Mouse (Mus musculus) splenic B cell, adult 2 months (primary cell): ENCODE measurements around the gene Susd2.
A peak's percentile ranks its signal among the peaks of the same experiment; 100 is the strongest.

Source experiments
- DNase-seq: peaks from one replicate; pipeline ENCODE4 v3.0.0-alpha.2; 2011; ENCODE audit warnings: low read depth, low spot score
- H3K27me3 ChIP-seq: 2 replicates; pipeline ENCODE4 v1.6.1; 2012; ENCODE audit warnings: mild to moderate bottlenecking, low read length, moderate library complexity, mixed read lengths; ENCODE audit not compliant: control insufficient read depth, poor library complexity, insufficient read depth, severe bottlenecking
- H3K36me3 ChIP-seq: 2 replicates; pipeline ENCODE4 v1.6.1; 2012; ENCODE audit warnings: mild to moderate bottlenecking, low read length, moderate library complexity, mixed read lengths; ENCODE audit not compliant: control insufficient read depth, poor library complexity, insufficient read depth, severe bottlenecking

Susd2 gene

DNA sequence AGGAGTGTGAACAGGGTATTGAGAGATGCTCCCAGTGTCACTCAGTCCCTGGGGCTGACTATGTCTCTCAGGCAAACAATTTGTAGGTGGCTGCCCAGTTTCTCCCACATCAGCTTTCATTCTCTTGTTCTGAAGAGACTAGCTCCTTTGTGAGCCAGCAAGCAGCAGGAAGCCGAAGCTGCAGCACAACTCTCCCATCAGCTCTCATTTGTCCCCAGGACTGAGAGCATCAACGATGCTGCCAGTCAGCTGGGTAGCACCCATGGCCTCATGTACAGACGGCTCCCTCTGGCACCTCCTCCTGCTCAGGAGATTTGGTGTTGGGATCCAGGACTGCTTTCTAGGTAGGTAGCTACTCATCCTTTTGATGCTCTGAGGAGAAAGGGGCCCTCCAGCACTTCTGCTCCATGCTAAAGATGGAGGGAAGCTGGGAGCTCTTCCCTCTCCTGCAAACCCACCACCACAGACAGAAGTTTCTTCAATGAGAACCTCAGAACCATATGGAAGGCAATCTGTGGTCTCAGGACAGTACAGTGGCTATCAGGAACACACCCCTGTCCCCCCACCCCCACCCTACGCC lies 22.7 kb upstream of the Susd2 start:
- no peaks in the 10 kb centered on the region for H3K27me3 ChIP-seq
- peak; percentile 8 for DNase-seq
- H3K36me3 ChIP-seq, result peaks cover 4% of the 10 kb centered on the region

DNA sequence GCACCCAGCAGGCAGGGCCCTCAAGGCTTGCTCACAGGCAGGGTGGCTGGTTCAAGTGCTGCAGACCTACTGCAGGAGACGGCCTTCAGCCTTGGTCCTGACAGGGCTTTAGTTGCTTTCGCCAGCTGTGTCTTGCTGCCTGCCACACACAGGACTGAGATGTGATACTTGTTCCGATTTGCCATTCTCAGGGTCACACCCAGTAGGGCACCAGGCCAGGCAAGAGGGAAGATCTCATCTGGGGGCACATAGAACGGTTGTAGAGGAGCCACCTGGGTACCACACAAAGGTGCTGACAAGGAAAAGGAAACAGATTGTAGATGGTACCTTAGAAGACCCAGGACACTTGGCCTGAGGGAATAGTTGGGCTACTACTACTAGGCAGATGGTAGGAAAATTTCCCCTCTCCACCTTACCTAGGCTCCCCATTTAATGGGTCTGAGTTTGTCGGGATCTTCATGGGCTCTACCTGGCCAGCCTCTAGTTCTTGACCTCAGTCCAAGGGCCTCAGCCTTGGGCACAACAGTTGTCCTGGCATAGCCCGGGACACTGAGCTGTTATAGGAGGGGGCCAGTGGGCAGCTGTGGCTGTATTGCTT lies 21.0 kb upstream of the Susd2 start:
- H3K27me3 ChIP-seq, result no peaks in the 10 kb centered on the region
- peaks cover 4% of the 10 kb centered on the region for H3K36me3 ChIP-seq
- no peak for DNase-seq

DNA sequence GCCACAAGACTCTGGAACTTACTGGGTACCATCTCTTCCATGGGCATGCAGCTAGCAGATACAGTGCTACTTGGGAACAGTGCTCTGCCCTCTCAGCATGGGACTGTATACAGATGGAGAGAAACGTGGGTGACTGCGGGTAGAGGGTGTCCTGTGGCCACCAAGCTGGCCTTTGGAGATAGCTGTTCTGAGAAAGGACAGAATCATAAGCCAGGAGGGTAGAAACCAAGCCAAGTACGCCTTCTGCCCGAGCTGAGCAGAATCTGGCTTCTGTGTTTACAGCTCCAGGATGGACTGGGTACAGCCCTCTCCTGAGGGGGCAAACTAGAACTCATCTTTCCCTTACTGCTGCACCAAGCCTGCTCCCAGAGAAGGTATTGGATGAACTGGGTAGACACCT lies 18.8 kb upstream of the Susd2 start:
- no peaks in the 10 kb centered on the region for H3K27me3 ChIP-seq
- H3K36me3 ChIP-seq, result peaks cover 4% of the 10 kb centered on the region
- DNase-seq, result no peak

DNA sequence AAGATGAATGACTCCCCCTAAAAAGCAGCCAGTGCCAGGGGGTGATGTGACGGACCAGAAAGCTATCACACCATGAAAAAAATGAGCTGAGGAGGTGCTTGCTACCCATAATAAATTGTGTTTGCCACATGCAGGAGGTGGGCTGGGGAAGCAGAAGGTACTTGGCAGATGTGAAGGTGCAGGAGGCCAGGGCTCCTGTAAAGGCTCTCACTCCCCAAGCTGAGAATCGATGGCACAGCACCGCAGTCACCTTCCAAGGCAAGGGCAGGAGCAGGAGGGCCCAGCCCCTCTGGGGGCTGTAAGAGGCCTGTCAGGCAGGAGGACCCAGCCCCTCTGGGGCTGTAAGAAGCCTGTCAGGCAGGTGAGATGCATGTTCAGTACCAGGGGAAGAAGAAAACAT lies 18.1 kb upstream of the Susd2 start:
- no peak for DNase-seq
- H3K27me3 ChIP-seq, result no peaks in the 10 kb centered on the region
- H3K36me3 ChIP-seq, result peaks cover 8% of the 10 kb centered on the region

DNA sequence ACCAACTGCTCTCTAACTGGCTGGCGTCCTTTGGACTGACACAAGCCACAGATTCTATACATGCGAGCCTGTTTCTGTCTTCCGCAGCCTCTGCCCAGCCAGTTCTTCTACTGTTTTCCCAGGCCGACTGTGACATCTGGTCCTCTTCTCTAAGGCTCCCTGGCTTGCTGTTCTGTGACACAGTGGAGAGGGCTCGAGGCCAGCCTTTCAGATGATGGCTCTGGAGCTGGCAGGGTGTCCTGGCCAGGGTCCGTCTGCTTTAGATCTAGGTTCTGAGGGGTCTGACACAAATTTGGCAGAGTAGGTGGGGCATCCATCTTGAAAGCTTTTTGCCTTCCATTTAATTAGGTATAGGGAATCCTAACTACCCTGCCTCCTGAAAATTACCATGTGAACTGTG lies 17.6 kb upstream of the Susd2 start:
- DNase-seq, result no peak
- H3K27me3 ChIP-seq, result no peaks in the 10 kb centered on the region

DNA sequence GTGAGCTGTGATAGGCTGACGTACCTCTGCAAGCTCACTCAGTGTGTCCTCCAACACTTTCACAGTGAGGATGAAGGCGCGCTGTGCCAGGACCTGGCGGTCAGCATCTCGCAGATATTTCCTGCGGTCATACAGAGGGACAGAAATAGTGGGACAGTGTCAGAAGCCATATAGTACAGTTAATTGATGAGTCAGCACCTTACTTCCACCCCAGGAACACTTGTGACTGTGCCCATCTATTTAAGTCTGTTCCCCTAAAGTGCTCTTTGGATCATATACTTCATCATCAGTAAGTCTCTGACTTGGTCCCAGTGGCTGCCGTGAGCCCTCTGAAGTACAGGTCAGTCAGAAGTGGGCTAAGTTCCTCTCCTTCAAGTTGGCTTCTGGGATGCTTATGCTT lies 14.0 kb upstream of the Susd2 start:
- peaks cover 10% of the 10 kb centered on the region for H3K36me3 ChIP-seq
- H3K27me3 ChIP-seq, result no peaks in the 10 kb centered on the region
- no peak for DNase-seq

More for the DNA sequence above, 17.6 kb upstream of the Susd2 start:
- H3K36me3 ChIP-seq, result peaks cover 10% of the 10 kb centered on the region

DNA sequence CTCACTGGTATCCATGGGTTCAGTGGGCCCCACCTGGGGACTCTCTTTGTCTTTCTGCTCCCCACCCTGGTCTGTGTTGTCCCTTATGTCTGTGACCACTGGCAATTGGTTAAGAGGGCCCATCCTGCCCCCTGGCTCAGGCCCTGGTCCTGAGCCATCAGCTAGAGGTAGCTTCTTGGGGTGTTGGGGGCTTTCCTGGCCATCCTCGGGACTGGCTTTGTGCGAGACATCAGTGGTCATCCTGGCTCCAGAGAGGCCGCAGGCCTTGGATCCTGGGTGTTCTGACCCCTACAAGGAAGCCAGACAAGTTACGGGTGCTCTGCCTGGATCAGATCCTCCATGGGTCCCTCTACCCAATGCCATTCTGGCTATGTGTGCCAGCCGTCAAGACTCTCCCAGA lies 13.4 kb upstream of the Susd2 start:
- no peak for DNase-seq
- Histone ChIP-seq H3K36me3 (peaks cover 10% of the 10 kb centered on the region), H3K27me3 (no peaks in the 10 kb centered on the region)

DNA sequence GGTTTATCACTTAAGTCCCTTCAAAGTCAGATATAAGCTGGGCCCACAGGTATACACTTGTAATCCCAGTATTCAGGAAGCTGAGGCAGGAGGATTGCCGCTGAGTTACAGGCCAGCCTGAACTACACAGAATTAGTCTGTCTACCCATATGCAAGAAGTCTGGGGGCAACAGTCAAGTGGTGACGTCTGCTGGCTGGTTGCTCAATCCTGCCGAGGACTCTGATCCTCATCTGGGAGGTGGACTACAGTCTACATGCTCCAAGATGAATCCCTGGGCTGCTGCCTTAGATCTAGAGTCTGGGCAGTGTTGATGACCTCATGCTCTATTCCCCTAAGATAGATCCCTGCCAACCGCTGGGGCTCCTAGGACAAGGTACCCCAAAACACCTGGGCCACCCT lies 10.2 kb upstream of the Susd2 start:
- no peak for DNase-seq
- peaks cover 18% of the 10 kb centered on the region for H3K36me3 ChIP-seq

DNA sequence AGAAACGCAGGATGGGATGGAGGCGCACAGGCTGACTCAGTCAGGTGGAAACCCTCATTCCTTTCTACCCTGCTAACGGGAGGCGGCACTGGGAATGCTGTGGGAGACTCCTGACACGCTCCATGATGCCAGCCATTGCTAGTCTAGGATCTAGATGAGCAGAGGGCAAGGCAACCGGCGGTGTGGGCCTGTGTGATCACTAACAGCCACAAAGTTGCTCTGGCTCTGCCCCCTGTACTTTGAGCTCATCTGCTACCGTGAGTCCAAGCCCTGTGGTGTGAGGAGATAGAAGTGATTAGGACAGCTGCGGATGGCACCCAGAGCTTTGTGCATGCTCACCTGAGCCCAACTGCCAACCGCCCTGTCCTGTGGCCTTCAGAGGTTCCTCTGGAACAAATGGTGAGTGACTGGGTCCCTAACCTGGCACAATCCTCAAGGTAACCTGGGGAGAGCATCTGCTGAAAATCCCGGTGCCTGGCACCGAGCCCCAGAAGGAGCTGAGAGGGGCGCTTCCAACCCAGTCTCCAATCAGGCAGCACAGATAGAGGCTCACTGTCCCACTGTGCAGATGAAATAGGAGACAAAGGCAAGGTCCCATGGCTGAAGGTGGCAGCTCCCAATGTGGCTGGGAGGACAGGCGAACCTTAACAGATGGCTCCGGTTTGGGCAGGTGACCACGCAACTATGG lies 7.7 kb upstream of the Susd2 start:
- Histone ChIP-seq H3K36me3 (peaks cover 12% of the 10 kb centered on the region), H3K27me3 (no peaks in the 10 kb centered on the region)
- no peak for DNase-seq

More for the DNA sequence above, 10.2 kb upstream of the Susd2 start:
- H3K27me3 ChIP-seq, result no peaks in the 10 kb centered on the region

DNA sequence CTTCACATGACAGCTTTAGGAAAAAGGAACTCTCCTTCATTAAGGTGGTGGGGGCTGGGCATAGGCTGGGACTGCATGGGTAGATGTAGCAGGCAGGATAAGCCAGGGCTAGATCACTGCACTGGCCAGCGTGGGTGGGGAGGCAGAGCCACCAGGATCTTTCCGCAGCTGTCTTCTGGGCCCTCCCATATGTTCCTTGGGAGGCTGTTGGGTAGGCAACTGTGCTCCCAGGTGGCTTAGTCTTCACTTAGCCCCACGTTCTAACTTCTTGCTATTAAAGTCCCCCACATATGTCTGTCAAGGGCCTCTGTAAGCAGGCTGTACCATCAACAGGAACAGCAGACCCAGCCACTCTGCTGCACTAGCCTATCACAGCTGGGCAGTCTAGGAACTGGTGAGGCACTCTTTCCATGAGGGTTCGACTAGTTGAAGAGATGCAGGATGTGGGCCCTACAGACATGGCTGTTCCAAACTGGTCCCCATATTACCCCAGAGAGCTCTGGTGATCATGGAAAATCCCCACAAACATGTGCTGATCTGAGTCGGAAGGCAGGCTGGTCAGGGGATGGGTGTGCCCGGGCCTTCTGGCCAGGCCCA lies 6.6 kb upstream of the Susd2 start:
- Histone ChIP-seq H3K27me3 (no peaks in the 10 kb centered on the region), H3K36me3 (peaks cover 12% of the 10 kb centered on the region)
- DNase-seq, result no peak

DNA sequence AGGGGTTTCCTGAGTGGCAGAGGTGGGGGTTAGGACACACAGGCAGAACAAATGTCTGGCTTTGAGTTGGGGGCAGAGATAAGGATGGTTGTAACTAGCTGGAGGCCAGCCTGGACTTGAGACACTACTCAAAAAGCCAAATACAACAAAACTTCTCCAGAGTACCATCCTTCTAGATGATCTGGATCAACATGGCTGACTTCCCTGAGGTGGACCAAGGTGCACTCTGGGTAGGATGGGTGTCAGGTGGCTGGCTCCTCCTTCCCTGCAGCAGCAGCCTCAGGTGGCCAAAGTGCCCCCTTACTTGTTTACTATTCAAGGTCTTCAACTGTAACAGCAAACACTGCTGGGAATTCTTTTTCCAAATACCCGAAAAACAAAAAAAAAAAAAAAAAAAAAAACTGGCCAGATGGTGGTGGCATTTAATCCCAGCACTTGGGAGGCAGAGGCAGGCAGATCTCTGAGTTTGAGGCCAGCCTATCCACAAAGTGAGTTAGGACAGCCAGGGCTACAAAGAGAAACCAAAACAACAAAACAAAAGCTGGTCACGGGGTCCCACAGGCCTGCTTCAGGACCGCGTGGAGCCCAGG lies 5.7 kb upstream of the Susd2 start:
- DNase-seq, result no peak
- H3K27me3 ChIP-seq, result no peaks in the 10 kb centered on the region
- peaks cover 8% of the 10 kb centered on the region for H3K36me3 ChIP-seq

DNA sequence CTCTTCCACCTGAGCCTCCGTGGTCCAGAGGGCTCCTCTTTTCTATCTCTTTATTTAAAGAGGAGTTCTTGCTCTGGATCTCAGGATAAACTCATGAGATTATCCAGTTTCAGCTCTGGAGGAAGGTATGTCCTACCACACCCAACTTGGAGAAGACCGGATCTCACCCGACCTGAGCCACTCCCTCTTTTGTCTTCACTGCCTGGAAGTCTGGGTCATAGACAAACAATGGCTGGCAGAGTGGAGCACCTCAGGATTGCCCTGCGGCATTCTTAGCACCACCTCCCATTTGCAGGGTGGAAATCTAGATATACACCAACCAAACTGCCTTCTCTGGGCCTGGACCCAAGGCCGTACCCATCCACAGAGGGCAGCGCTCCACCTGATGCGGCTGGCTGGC lies 5.2 kb upstream of the Susd2 start:
- peaks cover 8% of the 10 kb centered on the region for H3K36me3 ChIP-seq
- no peak for DNase-seq
- H3K27me3 ChIP-seq, result no peaks in the 10 kb centered on the region

DNA sequence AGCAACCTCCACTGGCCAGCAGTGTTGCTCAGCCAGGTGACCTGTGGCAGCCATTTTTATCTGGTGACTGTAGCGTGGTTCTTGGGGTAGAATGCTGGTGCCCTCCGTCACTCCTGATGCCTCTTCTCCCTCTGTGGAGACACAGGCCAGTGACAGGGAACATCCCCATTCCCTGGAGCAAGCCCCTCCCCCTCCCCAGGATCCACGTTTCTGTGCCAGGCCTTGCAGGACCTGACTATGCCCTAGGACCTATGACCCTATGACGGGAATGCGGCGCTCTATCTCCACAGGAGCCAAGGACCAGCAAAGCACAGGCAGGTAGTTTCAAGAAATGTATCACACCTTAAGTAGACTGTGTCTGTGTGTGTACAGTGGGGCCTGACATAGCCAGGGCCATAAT lies 4.3 kb upstream of the Susd2 start:
- Histone ChIP-seq H3K36me3 (peaks cover 8% of the 10 kb centered on the region), H3K27me3 (no peaks in the 10 kb centered on the region)
- DNase-seq, result no peak

DNA sequence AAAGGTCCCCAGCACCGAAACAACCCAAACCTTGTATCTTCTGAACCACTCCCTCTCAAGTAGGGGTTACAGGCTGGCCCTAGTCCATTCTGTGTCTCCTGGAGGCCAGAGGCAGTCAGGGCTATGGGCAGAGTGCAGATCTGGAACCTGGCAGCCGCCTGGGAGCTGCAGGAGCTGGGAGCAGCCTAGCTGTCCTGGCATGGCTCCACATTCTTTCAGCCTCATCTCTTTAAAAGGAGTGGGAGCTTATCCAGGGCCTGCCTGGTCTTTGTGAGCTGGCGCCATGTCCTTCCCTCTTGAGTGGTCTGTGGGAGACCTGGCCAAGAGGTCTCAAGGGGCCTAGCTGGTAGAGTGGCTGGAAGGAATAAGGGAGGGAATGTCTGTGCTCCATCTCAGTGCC lies 3.6 kb upstream of the Susd2 start:
- Histone ChIP-seq H3K27me3 (no peaks in the 10 kb centered on the region), H3K36me3 (peaks cover 8% of the 10 kb centered on the region)
- no peak for DNase-seq

DNA sequence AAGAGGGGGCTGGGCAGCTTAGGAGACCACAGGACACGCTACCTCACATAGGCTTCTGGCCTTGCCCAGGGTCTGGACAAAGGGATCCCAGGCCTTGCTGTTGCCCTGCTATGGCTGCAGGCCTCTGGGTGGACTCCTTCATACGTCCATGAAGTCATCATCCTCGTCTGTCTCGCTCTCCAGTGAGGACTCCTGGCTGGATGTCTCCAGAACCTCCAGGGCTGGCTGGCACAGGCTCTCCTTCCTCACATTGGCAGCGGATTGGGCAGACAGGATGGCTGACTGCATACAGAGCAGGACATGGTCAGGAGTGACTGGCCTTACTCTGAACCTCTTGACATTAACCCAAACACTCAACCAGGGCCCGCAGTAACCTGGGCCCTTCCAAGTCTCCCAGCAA lies 2.6 kb upstream of the Susd2 start:
- Histone ChIP-seq H3K36me3 (peaks cover 5% of the 10 kb centered on the region), H3K27me3 (no peaks in the 10 kb centered on the region)
- DNase-seq, result no peak
